Mouse (Mus musculus): Measurements from ENCODE around the gene Pim3.

The Pim3 gene

GRCm38 (mm10) chr15:88858141-88858541, 3.8 kb upstream of the Pim3 start:
- no peak for DNase-seq (ENCODE audit: low read depth, low spot score)

- DNase-seq (ENCODE audit: low read depth, low spot score), result no peak
These were observed 3.3 kb upstream of the Pim3 start for GRCm38 (mm10) chr15:88858707-88859106.

GRCm38 (mm10) chr15:88859206-88859970, 2.6 kb upstream of the Pim3 start:
- no peak for DNase-seq (ENCODE audit: low read depth, low spot score)

- DNase-seq (ENCODE audit: low read depth, low spot score), result no peak
These were observed 1.2 kb upstream of the Pim3 start for GRCm38 (mm10) chr15:88860781-88861180.

- DNase-seq (ENCODE audit: low read depth, low spot score), result no peak
These were observed 1.1 kb downstream of the Pim3 start for GRCm38 (mm10) chr15:88862881-88863694.

- DNase-seq (ENCODE audit: low read depth, low spot score), result peak; percentile 95
These were observed 1.8 kb downstream of the Pim3 start for GRCm38 (mm10) chr15:88863695-88864231.

- DNase-seq (ENCODE audit: low read depth, low spot score), result no peak
These were observed 2.5 kb downstream of the Pim3 start for GRCm38 (mm10) chr15:88864270-88865030.

GRCm38 (mm10) chr15:88865061-88865460, 3.1 kb downstream of the Pim3 start:
- no peak for DNase-seq (ENCODE audit: low read depth, low spot score)

GRCm38 (mm10) chr15:88865888-88866695, 4.1 kb downstream of the Pim3 start:
- no peak for DNase-seq (ENCODE audit: low read depth, low spot score)

GRCm38 (mm10) chr15:88866934-88867356, 5.0 kb downstream of the Pim3 start:
- DNase-seq (ENCODE audit: low read depth, low spot score), result no peak

GRCm38 (mm10) chr15:88867368-88868023, 5.5 kb downstream of the Pim3 start:
- peak; percentile 43 for DNase-seq (ENCODE audit: low read depth, low spot score)

GRCm38 (mm10) chr15:88868024-88868742, 6.2 kb downstream of the Pim3 start:
- no peak for DNase-seq (ENCODE audit: low read depth, low spot score)

- no peak for DNase-seq (ENCODE audit: low read depth, low spot score)
These were observed 8.6 kb downstream of the Pim3 start for GRCm38 (mm10) chr15:88870418-88871185.

- DNase-seq (ENCODE audit: low read depth, low spot score), result no peak
These were observed 12.1 kb downstream of the Pim3 start for GRCm38 (mm10) chr15:88874061-88874460.

GRCm38 (mm10) chr15:88874477-88874876, 12.5 kb downstream of the Pim3 start:
- no peak for DNase-seq (ENCODE audit: low read depth, low spot score)

- DNase-seq (ENCODE audit: low read depth, low spot score), result no peak
These were observed 13.7 kb downstream of the Pim3 start for GRCm38 (mm10) chr15:88875625-88876081.

GRCm38 (mm10) chr15:88876155-88877020, 14.4 kb downstream of the Pim3 start:
- DNase-seq (ENCODE audit: low read depth, low spot score), result peak; percentile 62

- DNase-seq (ENCODE audit: low read depth, low spot score), result no peak
These were observed 15.0 kb downstream of the Pim3 start for GRCm38 (mm10) chr15:88877021-88877400.

Measured in forelimb bud, embryonic 11.5 days (tissue).